8 mouse cellular contexts compared by ENCODE assay signal in genomic region chr10:95680153-95681057, GRCm38 (mm10). TPM values are rescaled to one million over a fixed set of nuclear protein-coding genes. Genes with fewer than 3 reads are reported as not detected.
DNase-seq lines count a peak whose midpoint lies in the region; ATAC-seq and TF ChIP-seq lines count a peak whose summit lies in the region.

No protein-coding gene starts in this region.

- H3K9ac ChIP-seq in lung, embryonic 15.5 days = no peak overlapping the region

- DNase-seq in cerebellum, adult 2 months = no peak
- DNase-seq in cerebellum, postnatal 25 days = no peak
- peak; percentile 39 for DNase-seq in brain, embryonic 18.5 days (ENCODE audit: low read depth, low spot score)
- DNase-seq in heart, adult 9 months (ENCODE audit: low spot score in 2 of 2) = peak; percentile 43 to 67
- DNase-seq in kidney, adult 18-20 months = peak; percentile 56
- DNase-seq in T-cell, adult 2 months (ENCODE audit: low spot score) = no peak

- no peak for TF ChIP-seq POLR2A in cerebellum, adult 2 months (IDR thresholded peaks at IDR 0.05; ENCODE audit: borderline replicate concordance, insufficient read depth, low read length)

- H3K4me2 ChIP-seq in lung, embryonic 15.5 days = peak overlapping the region; percentile 36

- no peaks in the 10 kb centered on the region for H3K4me1 ChIP-seq in cerebellum, adult 2 months (ENCODE audit: control insufficient read depth, insufficient read depth, low read length)
- H3K4me1 ChIP-seq in lung, embryonic 15.5 days = peaks cover 26% of the 10 kb centered on the region

- H3K27ac ChIP-seq in cerebellum, adult 2 months (ENCODE audit: insufficient read depth, low read length) = no peak overlapping the region
- no peak overlapping the region for H3K27ac ChIP-seq in lung, embryonic 15.5 days

- no peaks in the 10 kb centered on the region for H3K27me3 ChIP-seq in cerebellum, adult 2 months (ENCODE audit: control insufficient read depth, insufficient read depth, low read length)
- no peaks in the 10 kb centered on the region for H3K27me3 ChIP-seq in lung, embryonic 15.5 days

- H3K4me3 ChIP-seq in cerebellum, adult 2 months (replicated peaks; ENCODE audit: insufficient read depth, low read depth, low read length) = peak overlapping the region; percentile 30
- H3K4me3 ChIP-seq in lung, embryonic 15.5 days = 0 out of 2 replicates have a peak overlapping the region, but pooled peaks have one; percentile 2

- 39% methylated on average over 28 of the region's 28 CpGs for WGBS in cerebellum, adult 2 months
- 53% methylated on average over 28 of the region's 28 CpGs for WGBS in lung, embryonic 15.5 days

- TF ChIP-seq CTCF in cerebellum, adult 2 months (IDR thresholded peaks at IDR 0.05; ENCODE audit: borderline replicate concordance, insufficient read depth, low read depth, low read length) = no peak

- ATAC-seq in lung, embryonic 15.5 days (ENCODE audit: borderline replicate concordance, extremely low read depth, low FRiP score, low TSS enrichment) = 0 out of 2 replicates have a peak, but pooled peaks have one; percentile 4
- no peak for ATAC-seq in erythroid progenitor cell, adult 5-6 weeks (replicated peaks; ENCODE audit: low FRiP score, poor library complexity, severe bottlenecking)

- no peaks in the 10 kb centered on the region for H3K9me3 ChIP-seq in lung, embryonic 15.5 days

- H3K36me3 ChIP-seq in lung, embryonic 15.5 days = no peaks in the 10 kb centered on the region

RNA-seq across cellular contexts. Expression of gene Anapc15-ps, which starts 7.2 kb away (rescaled TPM):
- polyA plus RNA-seq in cerebellum, adult 2 months (2012; rRNA removed) = 0.85 TPM in 1 of 2 replicates, not detected in the other
- polyA plus RNA-seq in lung, embryonic 15.5 days (2015; fragmentation: Nextera tagmentation; extraction: Ambion mirVana) = 0.45 TPM in 1 of 2 replicates, not detected in the other
- not detected in 2 replicates for total RNA-seq in erythroid progenitor cell, adult 5-6 weeks (2015; ENCODE audit: low replicate concordance)
- total RNA-seq in erythroid progenitor cell, adult 5-6 weeks (2017; ENCODE audit: low replicate concordance) = not detected in 2 replicates

Comparison
In these comparisons a context has a peak if more than half of its experiments do, and no peak if none do; other contexts are left out.
1. DNase-seq: peak in brain, embryonic 18.5 days (single experiment), heart, adult 9 months (2 of 2) and kidney, adult 18-20 months (single experiment); none in cerebellum, adult 2 months (0 of 2), cerebellum, postnatal 25 days (0 of 2) and T-cell, adult 2 months (single experiment).